9 mouse cellular contexts compared by ENCODE assay signal in the genomic region with DNA sequence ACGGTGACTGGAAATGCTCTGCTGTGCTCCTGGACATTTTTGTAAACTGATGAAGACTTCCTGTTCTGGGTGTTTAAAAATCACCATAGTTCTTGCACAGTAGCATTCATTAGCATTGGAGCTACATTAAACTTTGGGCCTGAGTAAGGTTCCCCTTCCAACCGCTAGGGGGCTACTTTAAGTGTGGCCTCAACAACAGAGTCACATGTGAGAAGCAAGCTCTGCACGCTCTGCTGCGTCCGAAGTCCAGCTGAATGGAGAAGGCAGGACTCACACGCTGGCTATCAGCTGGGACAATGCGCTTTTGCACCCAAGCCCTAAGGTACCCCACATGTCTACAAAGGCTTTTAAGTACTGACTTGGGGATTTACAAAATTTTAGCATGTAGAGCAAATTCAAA.
DNase-seq lines count a peak whose midpoint lies in the region; ATAC-seq and TF ChIP-seq lines count a peak whose summit lies in the region.
"Had no signal": no experiment of that assay in that cellular context is flagged by ENCODE, and none has a peak within 500 bp of the region (broad histone marks: within the 10 kb centered on the region; RNA-seq: fewer than 3 reads in every experiment).

No protein-coding gene starts in this region.

- no peak overlapping the region for H3K9ac ChIP-seq in intestine, postnatal 0 days (ENCODE audit: low read depth, low read length)
- H3K9ac ChIP-seq in neural tube, embryonic 11.5 days (ENCODE audit: low read length): no peak overlapping the region
- H3K9ac ChIP-seq: stomach, embryonic 15.5 days had no signal

- 54% methylated on average over 7 of the region's 7 CpGs for WGBS in intestine, postnatal 0 days
- 58% methylated on average over 7 of the region's 7 CpGs for WGBS in neural tube, embryonic 11.5 days

- peak; percentile 18 for DNase-seq in thymus, postnatal 4 days
- no peak for DNase-seq in thymus, postnatal 25 days
- peak; percentile 76 for DNase-seq in embryo, embryonic 10.5 days (ENCODE audit: low spot score)
- peak; percentile 38 for DNase-seq in neural tube, embryonic 11.5 days (ENCODE audit: low spot score)
- no peak for DNase-seq in cerebellum, postnatal 25 days
- DNase-seq in cerebellum, adult 18-20 months: no peak
- DNase-seq in urinary bladder, adult 18-20 months (ENCODE audit: low spot score in 2 of 2): no peak

- peak; percentile 74 for TF ChIP-seq CTCF in intestine, postnatal 0 days (IDR thresholded peaks at IDR 0.05; ENCODE audit: low read depth)

- no peak overlapping the region for H3K4me2 ChIP-seq in intestine, postnatal 0 days (replicated peaks; ENCODE audit: low read depth)
- H3K4me2 ChIP-seq in neural tube, embryonic 11.5 days (ENCODE audit: low read depth): no peak overlapping the region
- H3K4me2 ChIP-seq: stomach, embryonic 15.5 days had no signal

- H3K4me3 ChIP-seq in intestine, postnatal 0 days (ENCODE audit: low read depth, low read length): no peak overlapping the region
- H3K4me3 ChIP-seq in neural tube, embryonic 11.5 days (ENCODE audit: low read depth, low read length): no peak overlapping the region
- H3K4me3 ChIP-seq: stomach, embryonic 15.5 days had no signal

- H3K27ac ChIP-seq in intestine, postnatal 0 days (ENCODE audit: low read depth, low read length): no peak overlapping the region
- no peak overlapping the region for H3K27ac ChIP-seq in neural tube, embryonic 11.5 days (ENCODE audit: low read depth, low read length)
- H3K27ac ChIP-seq: stomach, embryonic 15.5 days had no signal

- no peaks in the 10 kb centered on the region for H3K27me3 ChIP-seq in intestine, postnatal 0 days (replicated peaks; ENCODE audit: control insufficient read depth, insufficient read depth, low read length)
- H3K27me3 ChIP-seq in neural tube, embryonic 11.5 days (ENCODE audit: control insufficient read depth, insufficient read depth, low read length): no peaks in the 10 kb centered on the region
- H3K27me3 ChIP-seq: stomach, embryonic 15.5 days had no signal

- no peaks in the 10 kb centered on the region for H3K4me1 ChIP-seq in intestine, postnatal 0 days (replicated peaks; ENCODE audit: control insufficient read depth, insufficient read depth, low read length)
- no peaks in the 10 kb centered on the region for H3K4me1 ChIP-seq in neural tube, embryonic 11.5 days (ENCODE audit: control insufficient read depth, insufficient read depth, low read length)
- H3K4me1 ChIP-seq: stomach, embryonic 15.5 days had no signal

- no peaks in the 10 kb centered on the region for H3K36me3 ChIP-seq in intestine, postnatal 0 days (ENCODE audit: control insufficient read depth, insufficient read depth)
- H3K36me3 ChIP-seq in neural tube, embryonic 11.5 days (ENCODE audit: control insufficient read depth, insufficient read depth, low read length): no peaks in the 10 kb centered on the region
- H3K36me3 ChIP-seq: stomach, embryonic 15.5 days had no signal

- no peaks in the 10 kb centered on the region for H3K9me3 ChIP-seq in intestine, postnatal 0 days (ENCODE audit: control insufficient read depth)
- no peaks in the 10 kb centered on the region for H3K9me3 ChIP-seq in neural tube, embryonic 11.5 days (ENCODE audit: control insufficient read depth, low read length)
- H3K9me3 ChIP-seq: stomach, embryonic 15.5 days had no signal

- ATAC-seq in intestine, postnatal 0 days: peak; percentile 69
- peak; percentile 60; the same call in 1 of the 2 replicates for ATAC-seq in neural tube, embryonic 11.5 days (ENCODE audit: insufficient read depth, low FRiP score, low TSS enrichment)

Comparison
In these comparisons a context has a peak if more than half of its experiments do, and no peak if none do; other contexts are left out.
1. DNase-seq: peak in thymus, postnatal 4 days (single experiment), embryo, embryonic 10.5 days (single experiment) and neural tube, embryonic 11.5 days (single experiment); none in thymus, postnatal 25 days (single experiment), cerebellum, postnatal 25 days (0 of 2), cerebellum, adult 18-20 months (0 of 2) and urinary bladder, adult 18-20 months (0 of 2).